Mouse (Mus musculus): ENCODE results near the gene Zbtb40.

The Zbtb40 gene

GRCm38 (mm10) chr4:136970939-136971338 lies 77.7 kb downstream of the Zbtb40 start:
- DNase-seq (ENCODE audit: low spot score): peak; percentile 73

- no peak for DNase-seq (ENCODE audit: low spot score)
Observed at GRCm38 (mm10) chr4:136969503-136970276, 78.9 kb downstream of the Zbtb40 start.

GRCm38 (mm10) chr4:136969096-136969495 lies 79.5 kb downstream of the Zbtb40 start:
- DNase-seq (ENCODE audit: low spot score): no peak

GRCm38 (mm10) chr4:136967511-136967910 lies 81.1 kb downstream of the Zbtb40 start:
- no peak for DNase-seq (ENCODE audit: low spot score)

- no peak for DNase-seq (ENCODE audit: low spot score)
Observed at GRCm38 (mm10) chr4:136966493-136967390, 81.9 kb downstream of the Zbtb40 start.

GRCm38 (mm10) chr4:136964990-136965421 lies 83.6 kb downstream of the Zbtb40 start:
- DNase-seq (ENCODE audit: low spot score): peak; percentile 62

GRCm38 (mm10) chr4:136962447-136962846 lies 86.2 kb downstream of the Zbtb40 start:
- no peak for DNase-seq (ENCODE audit: low spot score)

- peak; percentile 48 for DNase-seq (ENCODE audit: low spot score)
Observed at GRCm38 (mm10) chr4:136961642-136962285, 86.8 kb downstream of the Zbtb40 start.

GRCm38 (mm10) chr4:136960581-136960980 lies 88.0 kb downstream of the Zbtb40 start:
- DNase-seq (ENCODE audit: low spot score): no peak

GRCm38 (mm10) chr4:136960068-136960467 lies 88.5 kb downstream of the Zbtb40 start:
- DNase-seq (ENCODE audit: low spot score): no peak

- DNase-seq (ENCODE audit: low spot score): no peak
Observed at GRCm38 (mm10) chr4:136956751-136957446, 91.7 kb downstream of the Zbtb40 start, which contains the start of gene Epha8. Gene Epha8, minus strand, starts transcription at chr4:136956816.

GRCm38 (mm10) chr4:136954562-136954961 lies 94.0 kb downstream of the Zbtb40 start:
- no peak for DNase-seq (ENCODE audit: low spot score)

GRCm38 (mm10) chr4:136949266-136949989 lies 99.2 kb downstream of the Zbtb40 start:
- no peak for DNase-seq (ENCODE audit: low spot score)

GRCm38 (mm10) chr4:136945397-136945796 lies 103.2 kb downstream of the Zbtb40 start:
- DNase-seq (ENCODE audit: low spot score): no peak

GRCm38 (mm10) chr4:136944558-136945350 lies 103.8 kb downstream of the Zbtb40 start:
- no peak for DNase-seq (ENCODE audit: low spot score)

GRCm38 (mm10) chr4:136943175-136943574 lies 105.4 kb downstream of the Zbtb40 start:
- no peak for DNase-seq (ENCODE audit: low spot score)

- DNase-seq (ENCODE audit: low spot score): no peak
Observed at GRCm38 (mm10) chr4:136942761-136943160, 105.8 kb downstream of the Zbtb40 start.

GRCm38 (mm10) chr4:136937935-136938334 lies 110.7 kb downstream of the Zbtb40 start:
- no peak for DNase-seq (ENCODE audit: low spot score)

- no peak for DNase-seq (ENCODE audit: low spot score)
Observed at GRCm38 (mm10) chr4:136937344-136937743, 111.3 kb downstream of the Zbtb40 start.
